Comparison of ENCODE assay signal across 9 mouse cellular contexts in the genomic region with DNA sequence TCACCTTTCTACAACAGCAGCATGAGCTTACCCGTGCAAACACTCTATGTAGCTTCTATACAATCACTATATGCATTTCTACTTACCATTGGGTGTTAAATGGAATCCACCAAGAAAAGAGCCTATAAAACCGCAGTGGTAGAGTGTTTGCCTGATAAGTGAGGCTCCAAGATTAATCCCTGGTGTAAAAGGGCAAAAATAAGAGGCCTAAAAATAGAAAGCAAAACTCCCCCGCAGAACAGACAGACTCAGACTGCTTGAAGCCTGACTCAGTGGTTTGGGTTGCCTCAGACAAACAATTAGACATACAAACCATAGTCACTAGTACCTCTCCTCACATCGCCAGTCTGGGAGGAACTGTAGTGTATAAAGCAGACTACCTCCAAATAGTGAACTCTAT. TPM values are rescaled to one million over a fixed set of nuclear protein-coding genes. Genes with fewer than 3 reads are reported as not detected.
DNase-seq lines count a peak whose midpoint lies in the region; ATAC-seq and TF ChIP-seq lines count a peak whose summit lies in the region.
"Had no signal": no experiment of that assay in that cellular context is flagged by ENCODE, and none has a peak within 500 bp of the region (broad histone marks: within the 10 kb centered on the region; RNA-seq: fewer than 3 reads in every experiment).

Ankrd37 (minus strand) TSS at position 112 of the 400 bp plus-strand sequence.

- H3K4me3 ChIP-seq in heart, embryonic 14.5 days (ENCODE audit: control insufficient read depth in 1 of 2, insufficient read depth in 1 of 2, low read depth in 1 of 2, low read length in 2 of 2): no peak within 1 kb of the TSS
- H3K4me3 ChIP-seq in hindbrain, embryonic 11.5 days (ENCODE audit: low read depth, low read length): no peak within 1 kb of the TSS
- H3K4me3 ChIP-seq in midbrain, embryonic 16.5 days (ENCODE audit: low read depth, low read length): no peak within 1 kb of the TSS

- no peak for DNase-seq in heart, adult 8-10 months (ENCODE audit: low spot score)
- DNase-seq in Patski (ENCODE audit: low read depth, low spot score): peak; percentile 6
- no peak for DNase-seq in hindbrain, embryonic 11.5 days (ENCODE audit: low spot score)
- no peak for DNase-seq in ovary, postnatal 14 days (ENCODE audit: low spot score)
- no peak for DNase-seq in frontal cortex, postnatal 25 days (ENCODE audit: low spot score in 2 of 2)
- DNase-seq in urinary bladder, adult 2 months (ENCODE audit: low spot score): no peak
- DNase-seq: thymus, adult 18-20 months had no signal

- no peak for ATAC-seq in heart, embryonic 14.5 days (ENCODE audit: insufficient number of reproducible peaks, insufficient read depth, low FRiP score, low read depth)
- ATAC-seq in Patski: no peak
- ATAC-seq in hindbrain, embryonic 11.5 days (ENCODE audit: low FRiP score): no peak
- ATAC-seq in midbrain, embryonic 16.5 days: no peak

- H3K4me1 ChIP-seq in heart, embryonic 14.5 days (ENCODE audit: control insufficient read depth in 2 of 2, insufficient read depth in 2 of 2, low read length in 2 of 2): peaks cover 5 to 18% of the 10 kb centered on the region in 2 experiments
- no peaks in the 10 kb centered on the region for H3K4me1 ChIP-seq in hindbrain, embryonic 11.5 days (replicated peaks; ENCODE audit: control insufficient read depth, insufficient read depth, low read length)
- H3K4me1 ChIP-seq in midbrain, embryonic 16.5 days (ENCODE audit: control insufficient read depth, insufficient read depth, low read length): peaks cover under 1% of the 10 kb centered on the region; the same call in 1 of the 2 replicates

- WGBS in heart, embryonic 14.5 days: 20% methylated on average over 4 of the region's 4 CpGs
- WGBS in hindbrain, embryonic 11.5 days: 74% methylated on average over 4 of the region's 4 CpGs
- WGBS in midbrain, embryonic 16.5 days: 75% methylated on average over 4 of the region's 4 CpGs

- CTCF ChIA-PET in Patski (lab: Charles Lee): interaction anchor here (1.1 kb wide), 1 partner anchor 34 kb away, joined by 4 read pairs; no protein-coding TSS in a partner anchor

- H3K9me3 ChIP-seq in heart, embryonic 14.5 days (ENCODE audit: control insufficient read depth, low read length): no peaks in the 10 kb centered on the region
- H3K9me3 ChIP-seq in hindbrain, embryonic 11.5 days (ENCODE audit: control insufficient read depth, low read length): no peaks in the 10 kb centered on the region
- no peaks in the 10 kb centered on the region for H3K9me3 ChIP-seq in midbrain, embryonic 16.5 days (replicated peaks; ENCODE audit: control insufficient read depth, low read length, poor library complexity, severe bottlenecking)

- POLR2A ChIA-PET in Patski (lab: Charles Lee): no interaction called here

- peak within 1 kb of the TSS; percentile 50 for H3K4me2 ChIP-seq in heart, embryonic 14.5 days (ENCODE audit: low read length)
- no peak within 1 kb of the TSS for H3K4me2 ChIP-seq in hindbrain, embryonic 11.5 days (replicated peaks; ENCODE audit: low read depth, low read length)
- H3K4me2 ChIP-seq in midbrain, embryonic 16.5 days (ENCODE audit: low read length): no peak within 1 kb of the TSS

- no peaks in the 10 kb centered on the region for H3K36me3 ChIP-seq in heart, embryonic 14.5 days (ENCODE audit: control insufficient read depth, insufficient read depth, low read length)
- no peaks in the 10 kb centered on the region for H3K36me3 ChIP-seq in hindbrain, embryonic 11.5 days (ENCODE audit: control insufficient read depth, insufficient read depth, low read length)
- H3K36me3 ChIP-seq in midbrain, embryonic 16.5 days (ENCODE audit: control insufficient read depth, insufficient read depth, low read length): no peaks in the 10 kb centered on the region

- H3K9ac ChIP-seq in heart, embryonic 14.5 days (ENCODE audit: low read length): peak within 1 kb of the TSS; percentile 41; the same call in 1 of the 2 replicates
- no peak within 1 kb of the TSS for H3K9ac ChIP-seq in hindbrain, embryonic 11.5 days (ENCODE audit: low read depth, low read length)
- no peak within 1 kb of the TSS for H3K9ac ChIP-seq in midbrain, embryonic 16.5 days (ENCODE audit: low read depth, low read length)

- H3K27me3 ChIP-seq in heart, embryonic 14.5 days (ENCODE audit: control insufficient read depth, insufficient read depth, low read length): no peaks in the 10 kb centered on the region
- no peaks in the 10 kb centered on the region for H3K27me3 ChIP-seq in Patski
- H3K27me3 ChIP-seq in hindbrain, embryonic 11.5 days (ENCODE audit: control insufficient read depth, insufficient read depth, low read length): no peaks in the 10 kb centered on the region
- H3K27me3 ChIP-seq in midbrain, embryonic 16.5 days (ENCODE audit: control insufficient read depth, insufficient read depth, low read depth, low read length): no peaks in the 10 kb centered on the region

- in situ Hi-C loops in Patski (cut with MboI; ENCODE audit: low pct_unique_long_range_greater_than_20kb): no loop called here

- H3K27ac ChIP-seq in heart, embryonic 14.5 days (replicated peaks in 1 of 2; ENCODE audit: control insufficient read depth in 1 of 2, insufficient read depth in 1 of 2, low read depth in 2 of 2, low read length in 2 of 2): peak within 1 kb of the TSS; percentile 82 to 85
- no peak within 1 kb of the TSS for H3K27ac ChIP-seq in hindbrain, embryonic 11.5 days (ENCODE audit: low read depth, low read length)
- no peak within 1 kb of the TSS for H3K27ac ChIP-seq in midbrain, embryonic 16.5 days (ENCODE audit: low read length)

- no peak for TF ChIP-seq CTCF in Patski (IDR thresholded peaks at IDR 0.05)

RNA-seq across cellular contexts. Expression of gene Ankrd37, which starts in this region (rescaled TPM):
- polyA plus RNA-seq in heart, embryonic 14.5 days (2014; fragmentation: Nextera tagmentation; extraction: Ambion mirVana): 13.4 and 17.7 TPM in 2 replicates
- 10 to 100 TPM in 1 of 4 experiments, 1 to 10 TPM in 3; 4.0 to 10.6 (median 6.6) TPM for total RNA-seq in heart, adult 8-10 months (2022)
- polyA plus RNA-seq in Patski (2021): 14.2 TPM
- 19.2 and 20.6 TPM in 2 replicates for polyA plus RNA-seq in hindbrain, embryonic 11.5 days (2014; fragmentation: Nextera tagmentation; extraction: Ambion mirVana)
- 46.8 and 48.2 TPM in 2 replicates for polyA plus RNA-seq in midbrain, embryonic 16.5 days (2015; fragmentation: Nextera tagmentation; extraction: Ambion mirVana)
- polyA plus RNA-seq in urinary bladder, adult 2 months (2012; rRNA removed): 6.2 and 6.8 TPM in 2 replicates

Comparison
In these comparisons a context has a peak if more than half of its experiments do, and no peak if none do; other contexts are left out.
1. H3K27ac ChIP-seq: peak in heart, embryonic 14.5 days (2 of 2); none in hindbrain, embryonic 11.5 days (single experiment) and midbrain, embryonic 16.5 days (single experiment).